Mouse (Mus musculus) heart, postnatal 0 days (tissue): ENCODE measurements around the gene Prr5l. TPM values are rescaled to one million over a fixed set of nuclear protein-coding genes. Genes with fewer than 3 reads are reported as not detected.

ENCODE experiments used
- ATAC-seq: fragments of 200-750 bp; cut with Nextera tagmentation; 2 replicates; pipeline ENCODE4 v1.8.0; 2017; ENCODE audit warnings: low read depth, moderate number of reproducible peaks, moderate library complexity; ENCODE audit not compliant: insufficient read depth
- DNase-seq: peaks from one replicate; pipeline ENCODE4 v3.0.0-alpha.2; 2016; ENCODE audit warnings: low spot score
- H3K27ac ChIP-seq: fragments of 300-500 bp; sonication (generic); 2 replicates; pipeline ENCODE4 v1.5.1; 2014; ENCODE audit warnings: low read depth, mild to moderate bottlenecking
- H3K27me3 ChIP-seq: fragments of 300-500 bp; sonication (generic); 2 replicates; pipeline ENCODE4 v1.6.1; 2014; ENCODE audit warnings: low read length, mixed read lengths; ENCODE audit not compliant: control insufficient read depth, insufficient read depth
- H3K36me3 ChIP-seq: fragments of 300-500 bp; sonication (generic); replicated peaks from 2 replicates; pipeline ENCODE4 v1.6.1; 2014; ENCODE audit warnings: low read length, mixed read lengths; ENCODE audit not compliant: control insufficient read depth, insufficient read depth
- H3K4me1 ChIP-seq: fragments of 300-500 bp; sonication (generic); 2 replicates; pipeline ENCODE4 v1.6.1; 2014; ENCODE audit warnings: antibody characterized with exemption; ENCODE audit not compliant: control insufficient read depth, insufficient read depth
- H3K4me2 ChIP-seq: fragments of 300-500 bp; sonication (generic); 2 replicates; pipeline ENCODE4 v1.6.1; 2014; ENCODE audit warnings: low read depth, mild to moderate bottlenecking, low read length, moderate library complexity
- H3K4me3 ChIP-seq: fragments of 300-500 bp; sonication (generic); 2 replicates; pipeline ENCODE4 v1.5.1; 2014; ENCODE audit warnings: low read depth, low read length
- H3K9ac ChIP-seq: fragments of 300-500 bp; sonication (generic); replicated peaks from 2 replicates; pipeline ENCODE4 v1.6.1; 2014; ENCODE audit warnings: low read depth, low read length, mixed read lengths
- H3K9me3 ChIP-seq: fragments of 300-500 bp; sonication (generic); replicated peaks from 2 replicates; pipeline ENCODE4 v1.6.1; 2016; ENCODE audit warnings: low read length; ENCODE audit not compliant: control insufficient read depth
- CTCF ChIP-seq: IDR thresholded peaks from 2 replicates; pipeline ENCODE4 v1.5.1; 2016; ENCODE audit warnings: antibody characterized with exemption, control low read depth, low read depth
- EP300 ChIP-seq: IDR thresholded peaks from 2 replicates; pipeline ENCODE4 v1.6.1; 2016; ENCODE audit warnings: antibody characterized with exemption, low read depth
- WGBS: fragments of 180-500 bp; shearing (Covaris S2); extraction: QIAGEN DNeasy Blood & Tissue Kit; methylation state at CpG from one replicate; pipeline ENCODE4 v1.1.7; 2014; 5-methylcytosine and 5-hydroxymethylcytosine counted together
- polyA plus RNA-seq: library from polyadenylated mRNA; unstranded; fragments of >200 nt; fragmentation: Nextera tagmentation; extraction: Ambion mirVana; gene quantifications from 2 replicates; pipeline ENCODE4 v1.2.1, GENCODE M21; 2015
- total RNA-seq: library from RNA; depleted of rRNA; stranded (reverse); fragments of >200 nt; gene quantifications from 2 replicates; pipeline ENCODE4 v1.2.3, GENCODE M21; 2014; ENCODE audit warnings: low replicate concordance

The Prr5l gene
- total and polyA plus RNA-seq, 2 experiments from 2014 or later = 2.9 to 16.1 TPM

GRCm38 (mm10) chr2:101811925-101812324 is 70.9 kb downstream of the Prr5l start:
- no peak for TF ChIP-seq EP300
- TF ChIP-seq CTCF = no peak
- Histone ChIP-seq H3K9ac (no peak overlapping the region), H3K4me1 (peaks cover 7% of the 10 kb centered on the region; the same call in 1 of the 2 replicates), H3K36me3 (no peaks in the 10 kb centered on the region), H3K9me3 (no peaks in the 10 kb centered on the region), H3K27me3 (no peaks in the 10 kb centered on the region), H3K27ac (no peak overlapping the region), H3K4me3 (no peak overlapping the region), H3K4me2 (no peak overlapping the region)
- no peak for DNase-seq
- no peak for ATAC-seq
- 84% methylated on average over 3 of the region's 3 CpGs for WGBS

GRCm38 (mm10) chr2:101810774-101811173 is 72.1 kb downstream of the Prr5l start:
- 61% methylated on average over 8 of the region's 8 CpGs for WGBS

DNA sequence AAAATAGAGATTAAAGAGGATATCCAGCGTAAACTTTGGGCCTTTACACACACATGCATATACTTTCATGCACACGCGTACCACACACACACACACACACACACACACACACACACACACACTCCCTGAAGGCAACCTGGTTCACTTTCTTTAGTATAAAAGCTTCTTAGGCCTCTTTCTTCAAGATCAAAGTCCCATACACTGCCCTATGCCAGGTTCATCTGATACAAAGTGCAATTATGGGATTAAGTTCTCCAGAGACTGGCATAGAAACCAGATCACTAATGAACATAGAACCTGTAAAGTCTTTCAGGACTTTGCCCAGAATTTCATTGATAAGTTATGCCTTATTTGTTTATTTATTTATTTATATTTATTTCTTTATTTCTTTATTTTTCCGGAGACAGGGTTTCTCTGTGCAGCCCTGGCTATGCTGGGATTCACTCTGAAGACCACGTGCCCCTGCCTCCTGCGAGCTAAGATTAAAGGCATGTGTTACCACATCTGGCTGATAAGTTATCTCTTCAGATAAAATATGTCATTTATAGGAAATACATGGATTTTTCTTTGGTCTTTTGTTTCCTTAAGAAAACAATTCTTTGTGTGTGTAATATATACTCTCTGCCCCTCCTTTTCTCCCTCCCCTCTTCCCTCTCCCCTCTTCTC is 73.1 kb downstream of the Prr5l start:
- Histone ChIP-seq H3K9ac (no peak overlapping the region), H3K4me2 (no peak overlapping the region), H3K36me3 (no peaks in the 10 kb centered on the region), H3K4me3 (no peak overlapping the region), H3K27ac (no peak overlapping the region), H3K27me3 (no peaks in the 10 kb centered on the region), H3K9me3 (no peaks in the 10 kb centered on the region), H3K4me1 (peaks cover 7% of the 10 kb centered on the region; the same call in 1 of the 2 replicates)
- ATAC-seq = no peak
- no peak for DNase-seq
- no peak for TF ChIP-seq EP300
- no peak for TF ChIP-seq CTCF
- 71% methylated on average over 6 of the region's 6 CpGs for WGBS

More at GRCm38 (mm10) chr2:101810774-101811173, 72.1 kb downstream of the Prr5l start:
- H3K27me3 ChIP-seq = no peaks in the 10 kb centered on the region
- no peak overlapping the region for H3K4me3 ChIP-seq
- no peak overlapping the region for H3K9ac ChIP-seq
- no peak overlapping the region for H3K27ac ChIP-seq
- no peaks in the 10 kb centered on the region for H3K36me3 ChIP-seq
- no peak for TF ChIP-seq EP300
- TF ChIP-seq CTCF = no peak
- ATAC-seq (no peak), DNase-seq (no peak)
- H3K4me2 ChIP-seq = no peak overlapping the region
- peaks cover 7% of the 10 kb centered on the region; the same call in 1 of the 2 replicates for H3K4me1 ChIP-seq
- H3K9me3 ChIP-seq = no peaks in the 10 kb centered on the region

GRCm38 (mm10) chr2:101807756-101808155 is 75.1 kb downstream of the Prr5l start:
- H3K9me3 ChIP-seq = no peaks in the 10 kb centered on the region
- 66% methylated on average over 5 of the region's 5 CpGs for WGBS
- no peak overlapping the region for H3K9ac ChIP-seq
- H3K4me1 ChIP-seq = no peaks in the 10 kb centered on the region
- H3K27me3 ChIP-seq = no peaks in the 10 kb centered on the region
- no peak overlapping the region for H3K4me2 ChIP-seq
- no peak overlapping the region for H3K27ac ChIP-seq
- DNase-seq (no peak), ATAC-seq (no peak)
- no peak overlapping the region for H3K4me3 ChIP-seq
- H3K36me3 ChIP-seq = no peaks in the 10 kb centered on the region
- TF ChIP-seq EP300 = no peak
- TF ChIP-seq CTCF = no peak

- 88% methylated on average over 6 of the region's 6 CpGs for WGBS
- no peak for TF ChIP-seq CTCF
- no peak for TF ChIP-seq EP300
- ATAC-seq = no peak
Observed at GRCm38 (mm10) chr2:101802240-101802639, 80.6 kb downstream of the Prr5l start.

DNA sequence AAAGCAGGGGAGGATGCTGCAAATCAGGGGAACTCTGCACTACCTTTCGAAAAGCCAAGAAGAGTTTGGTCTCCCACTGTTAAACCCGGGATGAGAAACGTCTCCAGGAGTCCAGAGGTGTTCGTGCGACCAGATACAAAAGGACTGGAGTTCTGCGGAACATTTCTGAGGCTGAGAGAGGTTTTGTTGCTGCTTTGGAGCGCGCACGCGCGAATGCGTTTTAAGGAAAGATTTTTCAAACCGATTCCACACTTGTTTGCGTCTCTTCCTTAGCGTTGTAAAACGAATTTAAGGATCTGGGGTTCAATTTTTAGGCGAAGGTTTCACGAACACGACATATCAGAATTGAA is 85.0 kb downstream of the Prr5l start:
- Histone ChIP-seq H3K4me2 (peak overlapping the region; percentile 86), H3K4me1 (peaks cover 10% of the 10 kb centered on the region), H3K27ac (peak overlapping the region; percentile 58; the same call in 1 of the 2 replicates), H3K9me3 (no peaks in the 10 kb centered on the region), H3K27me3 (no peaks in the 10 kb centered on the region; the same call in 1 of the 2 replicates), H3K36me3 (no peaks in the 10 kb centered on the region), H3K9ac (peak overlapping the region; percentile 56), H3K4me3 (peak overlapping the region; percentile 60)
- WGBS = 4% methylated on average over 19 of the region's 19 CpGs
- TF ChIP-seq CTCF (no peak), EP300 (no peak)
- ATAC-seq (no peak), DNase-seq (no peak)

More at GRCm38 (mm10) chr2:101802240-101802639, 80.6 kb downstream of the Prr5l start:
- H3K9me3 ChIP-seq = no peaks in the 10 kb centered on the region
- no peak overlapping the region for H3K4me3 ChIP-seq
- no peaks in the 10 kb centered on the region for H3K4me1 ChIP-seq
- no peak overlapping the region for H3K4me2 ChIP-seq
- no peak overlapping the region for H3K9ac ChIP-seq
- no peak overlapping the region for H3K27ac ChIP-seq
- no peaks in the 10 kb centered on the region for H3K36me3 ChIP-seq
- H3K27me3 ChIP-seq = no peaks in the 10 kb centered on the region
- no peak for DNase-seq
